Mouse (Mus musculus): ENCODE results near the gene Dcdc2c. TPM values are rescaled to one million over a fixed set of nuclear protein-coding genes. Genes with fewer than 3 reads are reported as not detected.

Gene Dcdc2c
- polyA plus RNA-seq, 1 experiment from 2014 or later: not detected

GRCm38 (mm10) chr12:28401372-28401771 is 150.8 kb downstream of the Dcdc2c start:
- 76% methylated on average over 5 of the region's 5 CpGs for WGBS
- Histone ChIP-seq H3K4me2 (replicated peaks; ENCODE audit: low read depth) (no peak overlapping the region), H3K9ac (ENCODE audit: low read depth, low read length) (no peak overlapping the region), H3K4me1 (replicated peaks; ENCODE audit: control insufficient read depth, insufficient read depth, low read length) (no peaks in the 10 kb centered on the region), H3K4me3 (ENCODE audit: low read depth, low read length) (no peak overlapping the region), H3K27me3 (replicated peaks; ENCODE audit: control insufficient read depth, insufficient read depth, low read length) (no peaks in the 10 kb centered on the region), H3K9me3 (ENCODE audit: control insufficient read depth) (no peaks in the 10 kb centered on the region), H3K36me3 (ENCODE audit: control insufficient read depth, insufficient read depth) (no peaks in the 10 kb centered on the region), H3K27ac (ENCODE audit: low read depth, low read length) (no peak overlapping the region)
- TF ChIP-seq CTCF (IDR thresholded peaks at IDR 0.05; ENCODE audit: low read depth): no peak
- ATAC-seq: no peak

GRCm38 (mm10) chr12:28392129-28392528 is 160.1 kb downstream of the Dcdc2c start:
- TF ChIP-seq CTCF (IDR thresholded peaks at IDR 0.05; ENCODE audit: low read depth): no peak
- no peak for ATAC-seq
- H3K4me2 ChIP-seq (replicated peaks; ENCODE audit: low read depth): no peak overlapping the region
- no peak overlapping the region for H3K27ac ChIP-seq (ENCODE audit: low read depth, low read length)
- no peak overlapping the region for H3K4me3 ChIP-seq (ENCODE audit: low read depth, low read length)
- WGBS: 41% methylated on average over 6 of the region's 6 CpGs
- H3K4me1 ChIP-seq (replicated peaks; ENCODE audit: control insufficient read depth, insufficient read depth, low read length): no peaks in the 10 kb centered on the region
- H3K9ac ChIP-seq (ENCODE audit: low read depth, low read length): no peak overlapping the region
- no peaks in the 10 kb centered on the region for H3K27me3 ChIP-seq (replicated peaks; ENCODE audit: control insufficient read depth, insufficient read depth, low read length)
- H3K9me3 ChIP-seq (ENCODE audit: control insufficient read depth): no peaks in the 10 kb centered on the region
- no peaks in the 10 kb centered on the region for H3K36me3 ChIP-seq (ENCODE audit: control insufficient read depth, insufficient read depth)

Other genes starting within 250 kb of the Dcdc2c start
- not detected in 2 replicates for gene Allc, start 30.1 kb upstream of the Dcdc2c start, polyA plus RNA-seq (2015; fragmentation: Nextera tagmentation; extraction: Ambion mirVana)
- gene Colec11, start 71.0 kb upstream of the Dcdc2c start, polyA plus RNA-seq (2015; fragmentation: Nextera tagmentation; extraction: Ambion mirVana): 0.58 and 0.85 TPM in 2 replicates
- gene Rps7, start 83.6 kb upstream of the Dcdc2c start, polyA plus RNA-seq (2015; fragmentation: Nextera tagmentation; extraction: Ambion mirVana): 486 and 504 TPM in 2 replicates
- gene Rnaseh1, start 97.2 kb upstream of the Dcdc2c start, polyA plus RNA-seq (2015; fragmentation: Nextera tagmentation; extraction: Ambion mirVana): 12.4 and 13.8 TPM in 2 replicates
- gene Adi1, start 122.8 kb upstream of the Dcdc2c start, polyA plus RNA-seq (2015; fragmentation: Nextera tagmentation; extraction: Ambion mirVana): 85.9 TPM in 2 replicates
- gene Trappc12, start 198.1 kb upstream of the Dcdc2c start, polyA plus RNA-seq (2015; fragmentation: Nextera tagmentation; extraction: Ambion mirVana): 15.3 and 16.9 TPM in 2 replicates
- gene Eipr1, start 199.4 kb upstream of the Dcdc2c start, polyA plus RNA-seq (2015; fragmentation: Nextera tagmentation; extraction: Ambion mirVana): 23.0 and 23.3 TPM in 2 replicates

Measured in intestine, postnatal 0 days (tissue).